9 mouse cellular contexts compared by ENCODE assay signal in the genomic region with DNA sequence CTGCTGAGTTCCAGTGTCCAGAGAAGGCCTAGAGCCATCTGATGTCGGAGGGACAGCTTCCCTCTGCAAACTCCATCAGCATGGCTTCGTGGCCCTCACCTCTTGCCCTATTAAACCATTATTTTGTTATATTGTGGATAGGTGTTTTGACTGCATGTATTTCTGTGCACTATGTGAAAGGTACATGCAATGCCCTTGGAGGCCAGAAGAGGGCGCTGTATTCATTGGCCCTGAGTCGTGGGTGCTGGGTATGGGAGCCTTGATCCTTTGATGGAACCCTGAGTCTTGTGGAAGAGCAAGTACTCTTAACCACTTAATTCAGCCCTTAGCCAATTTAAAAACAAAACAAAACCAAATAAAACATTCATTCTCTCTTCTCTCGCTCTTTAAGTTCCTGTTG.
A peak's percentile ranks its signal among the peaks of the same experiment; 100 is the strongest.
DNase-seq lines count a peak whose midpoint lies in the region; ATAC-seq lines count a peak whose summit lies in the region.
"Had no signal": no experiment of that assay in that cellular context is flagged by ENCODE, and none has a peak within 500 bp of the region (broad histone marks: within the 10 kb centered on the region; RNA-seq: fewer than 3 reads in every experiment).

No protein-coding gene starts in this region.

- H3K36me3 ChIP-seq in forebrain, embryonic 14.5 days (ENCODE audit: control insufficient read depth, insufficient read depth, low read length), result no peaks in the 10 kb centered on the region
- H3K36me3 ChIP-seq in forebrain, embryonic 16.5 days (ENCODE audit: control insufficient read depth, insufficient read depth), result no peaks in the 10 kb centered on the region
- H3K36me3 ChIP-seq in midbrain, embryonic 11.5 days (ENCODE audit: control insufficient read depth, insufficient read depth, low read length), result no peaks in the 10 kb centered on the region
- H3K36me3 ChIP-seq in midbrain, embryonic 15.5 days (replicated peaks), result no peaks in the 10 kb centered on the region
- no peaks in the 10 kb centered on the region; the same call in 1 of the 2 replicates for H3K36me3 ChIP-seq in splenic B cell, adult 2 months (ENCODE audit: control insufficient read depth, insufficient read depth, low read length, poor library complexity, severe bottlenecking)
- H3K36me3 ChIP-seq: midbrain, embryonic 12.5 days had no signal

- no peak overlapping the region for H3K4me3 ChIP-seq in forebrain, embryonic 14.5 days (ENCODE audit: low read depth, low read length)
- no peak overlapping the region for H3K4me3 ChIP-seq in forebrain, embryonic 16.5 days (replicated peaks; ENCODE audit: low read length)
- no peak overlapping the region for H3K4me3 ChIP-seq in midbrain, embryonic 11.5 days (ENCODE audit: low read depth, low read length)
- H3K4me3 ChIP-seq in midbrain, embryonic 15.5 days, result no peak overlapping the region
- H3K4me3 ChIP-seq: midbrain, embryonic 12.5 days had no signal

- ATAC-seq in forebrain, embryonic 14.5 days, result no peak
- no peak for ATAC-seq in forebrain, embryonic 16.5 days
- ATAC-seq in midbrain, embryonic 11.5 days (ENCODE audit: low FRiP score), result no peak
- ATAC-seq in midbrain, embryonic 15.5 days (replicated peaks), result no peak
- ATAC-seq in common myeloid progenitor, adult 5-6 weeks (replicated peaks; ENCODE audit: low read depth, poor library complexity, severe bottlenecking), result peak; percentile 60

- H3K27me3 ChIP-seq in forebrain, embryonic 14.5 days (replicated peaks; ENCODE audit: control insufficient read depth, insufficient read depth, low read length), result no peaks in the 10 kb centered on the region
- no peaks in the 10 kb centered on the region for H3K27me3 ChIP-seq in forebrain, embryonic 16.5 days (replicated peaks; ENCODE audit: control insufficient read depth, insufficient read depth, low read length)
- H3K27me3 ChIP-seq in midbrain, embryonic 11.5 days (ENCODE audit: control insufficient read depth, insufficient read depth, low read length), result no peaks in the 10 kb centered on the region
- H3K27me3 ChIP-seq in midbrain, embryonic 15.5 days (replicated peaks), result no peaks in the 10 kb centered on the region
- H3K27me3 ChIP-seq in splenic B cell, adult 2 months (ENCODE audit: control insufficient read depth, insufficient read depth, low read length, poor library complexity, severe bottlenecking), result no peaks in the 10 kb centered on the region
- H3K27me3 ChIP-seq: midbrain, embryonic 12.5 days had no signal

- 31% methylated on average over 5 of the region's 5 CpGs for WGBS in forebrain, embryonic 14.5 days
- 34% methylated on average over 5 of the region's 5 CpGs for WGBS in forebrain, embryonic 16.5 days
- 39% methylated on average over 5 of the region's 5 CpGs for WGBS in midbrain, embryonic 11.5 days
- 37% methylated on average over 5 of the region's 5 CpGs for WGBS in midbrain, embryonic 15.5 days

- H3K27ac ChIP-seq in forebrain, embryonic 14.5 days (ENCODE audit: low read depth, low read length), result no peak overlapping the region
- H3K27ac ChIP-seq in forebrain, embryonic 16.5 days (ENCODE audit: low read length), result no peak overlapping the region
- no peak overlapping the region for H3K27ac ChIP-seq in midbrain, embryonic 11.5 days (ENCODE audit: low read depth, low read length)
- H3K27ac ChIP-seq in midbrain, embryonic 15.5 days, result no peak overlapping the region
- H3K27ac ChIP-seq: midbrain, embryonic 12.5 days had no signal

- no peak overlapping the region for H3K4me2 ChIP-seq in forebrain, embryonic 14.5 days (ENCODE audit: low read length)
- no peak overlapping the region for H3K4me2 ChIP-seq in forebrain, embryonic 16.5 days (ENCODE audit: low read length)
- H3K4me2 ChIP-seq in midbrain, embryonic 11.5 days, result no peak overlapping the region
- H3K4me2 ChIP-seq in midbrain, embryonic 15.5 days, result no peak overlapping the region
- H3K4me2 ChIP-seq: midbrain, embryonic 12.5 days had no signal

- no peaks in the 10 kb centered on the region; the same call in 1 of the 2 replicates for H3K9me3 ChIP-seq in forebrain, embryonic 14.5 days (replicated peaks; ENCODE audit: control insufficient read depth, low read length)
- H3K9me3 ChIP-seq in forebrain, embryonic 16.5 days (ENCODE audit: control insufficient read depth, low read length), result no peaks in the 10 kb centered on the region
- no peaks in the 10 kb centered on the region for H3K9me3 ChIP-seq in midbrain, embryonic 11.5 days (ENCODE audit: control insufficient read depth, low read length)
- no peaks in the 10 kb centered on the region for H3K9me3 ChIP-seq in midbrain, embryonic 15.5 days
- H3K9me3 ChIP-seq: midbrain, embryonic 12.5 days had no signal

- H3K4me1 ChIP-seq in forebrain, embryonic 14.5 days (ENCODE audit: control insufficient read depth, insufficient read depth, low read length), result no peaks in the 10 kb centered on the region
- H3K4me1 ChIP-seq in forebrain, embryonic 16.5 days (replicated peaks; ENCODE audit: control insufficient read depth, insufficient read depth, low read length), result no peaks in the 10 kb centered on the region
- no peaks in the 10 kb centered on the region for H3K4me1 ChIP-seq in midbrain, embryonic 11.5 days (ENCODE audit: control insufficient read depth, insufficient read depth, low read length)
- no peaks in the 10 kb centered on the region for H3K4me1 ChIP-seq in midbrain, embryonic 15.5 days
- H3K4me1 ChIP-seq: midbrain, embryonic 12.5 days had no signal

- DNase-seq in forebrain, embryonic 14.5 days (ENCODE audit: low spot score), result peak; percentile 30
- peak; percentile 91 for DNase-seq in midbrain, embryonic 11.5 days (ENCODE audit: low spot score, missing footprints)
- DNase-seq in kidney, postnatal 4 days, result peak; percentile 60 to 64
- DNase-seq in splenic B cell, adult 2 months (ENCODE audit: low read depth, low spot score), result peak; percentile 28
- DNase-seq in ovary, postnatal 10 days (ENCODE audit: low spot score), result no peak

- no peak overlapping the region for H3K9ac ChIP-seq in forebrain, embryonic 14.5 days (ENCODE audit: low read length)
- no peak overlapping the region for H3K9ac ChIP-seq in forebrain, embryonic 16.5 days (replicated peaks; ENCODE audit: low read depth, low read length)
- no peak overlapping the region for H3K9ac ChIP-seq in midbrain, embryonic 11.5 days (ENCODE audit: low read length)
- H3K9ac ChIP-seq in midbrain, embryonic 15.5 days, result no peak overlapping the region
- H3K9ac ChIP-seq: midbrain, embryonic 12.5 days had no signal
